9 mouse cellular contexts compared by ENCODE assay signal in the genomic region with DNA sequence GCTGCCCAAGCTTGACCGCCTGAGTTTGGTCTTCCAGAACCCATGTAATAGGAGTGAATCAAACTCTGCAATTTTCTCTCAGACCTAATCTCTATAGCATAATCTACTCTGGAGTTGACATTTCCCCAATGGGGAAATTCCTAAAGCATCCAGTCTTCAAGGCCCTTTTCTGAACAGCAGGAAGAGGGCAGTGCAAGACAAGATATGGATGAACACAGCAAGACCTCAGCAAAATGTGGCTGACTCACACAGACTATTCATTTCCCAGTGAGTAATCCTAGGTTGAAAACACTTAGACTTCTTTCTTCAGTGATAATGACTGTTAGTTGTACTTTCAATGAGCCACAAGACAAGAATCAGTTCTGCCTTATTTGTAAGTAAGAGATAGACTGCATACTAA. TPM values are rescaled to one million over a fixed set of nuclear protein-coding genes. Genes with fewer than 3 reads are reported as not detected.
DNase-seq lines count a peak whose midpoint lies in the region; ATAC-seq and TF ChIP-seq lines count a peak whose summit lies in the region.
"Had no signal": no experiment of that assay in that cellular context is flagged by ENCODE, and none has a peak within 500 bp of the region (broad histone marks: within the 10 kb centered on the region; RNA-seq: fewer than 3 reads in every experiment).

No protein-coding gene starts in this region.

- no peak overlapping the region for H3K4me3 ChIP-seq in intestine, postnatal 0 days (ENCODE audit: low read depth, low read length)
- H3K4me3 ChIP-seq in intestine, embryonic 16.5 days (ENCODE audit: low read length), result no peak overlapping the region
- no peak overlapping the region for H3K4me3 ChIP-seq in E14TG2a.4 (replicated peaks; ENCODE audit: low read length)
- H3K4me3 ChIP-seq: liver, embryonic 15.5 days had no signal

- DNase-seq in brain, adult 2 months (ENCODE audit: low read depth, low spot score), result peak; percentile 94
- DNase-seq in frontal cortex, postnatal 36 days (ENCODE audit: low spot score in 2 of 2), result peak; percentile 22 to 67
- peak; percentile 32 to 62 for DNase-seq in left cerebral cortex, postnatal 10 days (ENCODE audit: extremely low spot score in 1 of 2, low spot score in 2 of 2)
- DNase-seq in skeletal muscle tissue, adult 2 months (ENCODE audit: low read depth, low spot score), result peak; percentile 59
- no peak for DNase-seq in spleen, adult 18-20 months

- WGBS in intestine, postnatal 0 days, result 82% methylated on average over 1 of the region's 1 CpGs
- 76% methylated on average over 1 of the region's 1 CpGs for WGBS in intestine, embryonic 16.5 days

- H3K4me2 ChIP-seq in intestine, postnatal 0 days (replicated peaks; ENCODE audit: low read depth), result no peak overlapping the region
- H3K4me2 ChIP-seq in intestine, embryonic 16.5 days (ENCODE audit: low read depth, low read length), result no peak overlapping the region
- H3K4me2 ChIP-seq: liver, embryonic 15.5 days had no signal

- intact Hi-C loops in left cerebral cortex, postnatal 10 days (cut with DNase I), result loop anchor here (2.0 to 5.0 kb wide), 2 partner anchors 123 to 981 kb away; no protein-coding TSS in a partner anchor

- H3K27ac ChIP-seq in intestine, postnatal 0 days (ENCODE audit: low read depth, low read length), result no peak overlapping the region
- H3K27ac ChIP-seq in intestine, embryonic 16.5 days (ENCODE audit: low read length), result no peak overlapping the region
- H3K27ac ChIP-seq: liver, embryonic 15.5 days had no signal

- H3K9me3 ChIP-seq in intestine, postnatal 0 days (ENCODE audit: control insufficient read depth), result no peaks in the 10 kb centered on the region
- no peaks in the 10 kb centered on the region for H3K9me3 ChIP-seq in intestine, embryonic 16.5 days (ENCODE audit: control insufficient read depth, low read length)
- peaks cover 2% of the 10 kb centered on the region for H3K9me3 ChIP-seq in E14TG2a.4 (ENCODE audit: low read length)
- H3K9me3 ChIP-seq: liver, embryonic 15.5 days had no signal

- TF ChIP-seq CTCF in intestine, postnatal 0 days (IDR thresholded peaks at IDR 0.05; ENCODE audit: low read depth), result peak; percentile 74
- peak; percentile 35; the same call in 1 of the 2 replicates for TF ChIP-seq CTCF in E14TG2a.4 (conservative IDR thresholded peaks at IDR 0.05; ENCODE audit: low read length)

- H3K9ac ChIP-seq in intestine, postnatal 0 days (ENCODE audit: low read depth, low read length), result no peak overlapping the region
- H3K9ac ChIP-seq in intestine, embryonic 16.5 days (ENCODE audit: low read depth, low read length), result no peak overlapping the region
- H3K9ac ChIP-seq: liver, embryonic 15.5 days had no signal

- H3K27me3 ChIP-seq in intestine, postnatal 0 days (replicated peaks; ENCODE audit: control insufficient read depth, insufficient read depth, low read length), result no peaks in the 10 kb centered on the region
- H3K27me3 ChIP-seq in intestine, embryonic 16.5 days (replicated peaks; ENCODE audit: control insufficient read depth, insufficient read depth, low read length), result no peaks in the 10 kb centered on the region
- no peaks in the 10 kb centered on the region for H3K27me3 ChIP-seq in E14TG2a.4 (ENCODE audit: insufficient read depth, low read length)
- H3K27me3 ChIP-seq: liver, embryonic 15.5 days had no signal

- no peaks in the 10 kb centered on the region for H3K36me3 ChIP-seq in intestine, postnatal 0 days (ENCODE audit: control insufficient read depth, insufficient read depth)
- H3K36me3 ChIP-seq in intestine, embryonic 16.5 days (ENCODE audit: control insufficient read depth, insufficient read depth, low read length), result no peaks in the 10 kb centered on the region
- H3K36me3 ChIP-seq in E14TG2a.4 (ENCODE audit: insufficient read depth, low read length), result no peaks in the 10 kb centered on the region
- H3K36me3 ChIP-seq: liver, embryonic 15.5 days had no signal

- H3K4me1 ChIP-seq in intestine, postnatal 0 days (replicated peaks; ENCODE audit: control insufficient read depth, insufficient read depth, low read length), result no peaks in the 10 kb centered on the region
- no peaks in the 10 kb centered on the region for H3K4me1 ChIP-seq in intestine, embryonic 16.5 days (ENCODE audit: control insufficient read depth, insufficient read depth, low read length)
- peaks cover 3% of the 10 kb centered on the region; the same call in 1 of the 2 replicates for H3K4me1 ChIP-seq in E14TG2a.4 (replicated peaks; ENCODE audit: low read depth, low read length)
- H3K4me1 ChIP-seq: liver, embryonic 15.5 days had no signal

- ATAC-seq in intestine, postnatal 0 days, result no peak
- no peak for ATAC-seq in intestine, embryonic 16.5 days

RNA-seq across cellular contexts. Expression of a gene that starts 26.7 kb away (rescaled TPM):
- 15.5 and 17.3 TPM in 2 replicates for polyA plus RNA-seq in intestine, postnatal 0 days (2015; fragmentation: Nextera tagmentation; extraction: Ambion mirVana)
- 6.4 and 7.9 TPM in 2 replicates for polyA plus RNA-seq in intestine, embryonic 16.5 days (2015; fragmentation: Nextera tagmentation; extraction: Ambion mirVana)
- 10 to 100 TPM; 23.8 to 26.4 TPM for total RNA-seq in left cerebral cortex, postnatal 10 days (2021)

Comparison
In these comparisons a context has a peak if more than half of its experiments do, and no peak if none do; other contexts are left out.
1. DNase-seq: peak in brain, adult 2 months (single experiment), frontal cortex, postnatal 36 days (2 of 2), left cerebral cortex, postnatal 10 days (2 of 2) and skeletal muscle tissue, adult 2 months (single experiment); none in spleen, adult 18-20 months (0 of 2).